Mouse (Mus musculus) liver, adult 2 months (tissue): Measurements from ENCODE around the gene Pithd1. TPM values are rescaled to one million over a fixed set of nuclear protein-coding genes. Genes with fewer than 3 reads are reported as not detected.

Experiments
- DNase-seq: peaks from one replicate; pipeline ENCODE4 v3.0.0-alpha.2; 2011; ENCODE audit warnings: low read depth, low spot score; ENCODE audit errors: extremely low read depth
- H3K27ac ChIP-seq: fragments of 200-500 bp; replicated peaks from 2 replicates; pipeline ENCODE4 v1.5.1; 2012; ENCODE audit warnings: low read depth, mild to moderate bottlenecking, control low read depth, inconsistent platforms, low read length; ENCODE audit not compliant: insufficient read depth
- H3K27me3 ChIP-seq: fragments of 200-500 bp; 2 replicates; pipeline ENCODE4 v1.6.1; 2012; ENCODE audit warnings: mild to moderate bottlenecking, moderate library complexity, low read length, inconsistent platforms; ENCODE audit not compliant: control insufficient read depth, insufficient read depth
- H3K36me3 ChIP-seq: fragments of 200-500 bp; 2 replicates; pipeline ENCODE4 v1.6.1; 2012; ENCODE audit warnings: low read length, inconsistent platforms; ENCODE audit not compliant: control insufficient read depth, insufficient read depth
- H3K4me1 ChIP-seq: fragments of 200-500 bp; 2 replicates; pipeline ENCODE4 v1.6.1; 2011; ENCODE audit warnings: low read length; ENCODE audit not compliant: control insufficient read depth, insufficient read depth
- H3K4me3 ChIP-seq: fragments of 200-500 bp; 2 replicates; pipeline ENCODE4 v1.5.1; 2011; ENCODE audit warnings: low read depth, mild to moderate bottlenecking, control low read depth, low read length, moderate library complexity; ENCODE audit not compliant: insufficient read depth
- H3K79me2 ChIP-seq: fragments of 200-500 bp; 2 replicates; pipeline ENCODE4 v1.6.1; 2012; ENCODE audit warnings: inconsistent platforms, mild to moderate bottlenecking, low read length, moderate library complexity; ENCODE audit not compliant: control insufficient read depth, insufficient read depth
- H3K9ac ChIP-seq: fragments of 200-500 bp; 2 replicates; pipeline ENCODE4 v1.6.1; 2012; ENCODE audit warnings: low read depth, mild to moderate bottlenecking, control low read depth, inconsistent platforms, low read length
- CTCF ChIP-seq: fragments of 200-500 bp; IDR thresholded peaks from 2 replicates; pipeline ENCODE4 v1.5.1; 2011; ENCODE audit warnings: low read depth, low read length, control low read depth
- POLR2A ChIP-seq: fragments of 200-500 bp; IDR thresholded peaks from 2 replicates; pipeline ENCODE4 v1.6.1; 2011; ENCODE audit warnings: low read length, control low read depth; ENCODE audit not compliant: insufficient read depth; ENCODE audit errors: extremely low read depth
- WGBS: fragments of 180-500 bp; shearing (Covaris S2); methylation state at CpG from one replicate; pipeline ENCODE4 v1.1.7; 2018; 5-methylcytosine and 5-hydroxymethylcytosine counted together
- polyA plus RNA-seq: library from polyadenylated mRNA; depleted of rRNA; stranded (reverse); fragments of >200 nt; gene quantifications from 2 replicates; pipeline ENCODE4 v1.2.3, GENCODE M21; 2012; rRNA removed
- total RNA-seq: library from RNA; depleted of rRNA; stranded (reverse); fragments of >200 nt; gene quantifications from 2 replicates; pipeline ENCODE4 v1.2.3, GENCODE M21; 2014; rRNA removed

The Pithd1 gene
- total RNA-seq = 20.3 and 21.0 TPM in 2 replicates
- polyA plus RNA-seq = 28.8 and 41.0 TPM in 2 replicates

DNA sequence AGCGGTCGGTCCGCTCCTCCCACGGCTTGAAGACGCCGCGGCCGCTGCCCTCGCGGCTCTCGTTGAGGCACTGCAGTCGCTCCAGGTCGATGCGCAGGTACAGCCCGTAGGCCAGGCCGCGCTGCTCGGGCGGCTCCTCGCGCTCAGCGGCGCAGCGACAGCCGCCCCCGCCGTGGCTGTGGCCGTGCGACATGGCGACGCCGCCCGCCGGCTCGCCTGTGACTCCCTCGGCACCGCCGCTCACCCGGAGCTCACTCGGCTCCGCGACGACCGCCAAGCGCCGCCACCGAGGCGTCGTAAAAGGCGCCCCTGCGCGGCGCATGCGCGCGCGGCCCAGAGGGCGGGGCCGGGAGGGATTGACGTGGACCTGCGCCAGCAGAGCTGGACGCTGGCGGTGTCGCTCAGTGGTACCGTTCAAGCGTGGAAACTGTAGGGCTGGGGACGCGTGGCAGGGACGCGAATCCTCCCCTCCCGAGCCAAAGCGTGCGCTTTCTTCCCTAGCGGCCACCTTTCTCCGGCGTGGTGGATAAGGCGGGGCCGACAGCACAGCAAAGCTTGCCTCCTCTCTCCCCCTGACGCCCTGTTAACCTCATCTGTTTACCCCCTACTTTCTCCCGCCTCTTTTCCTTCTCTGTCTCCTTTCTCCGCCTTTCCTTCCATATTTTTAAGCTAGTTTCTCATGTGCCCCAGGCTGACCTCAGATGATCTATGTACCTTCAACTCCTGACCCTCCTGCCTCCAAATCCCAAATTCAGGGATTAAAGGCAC lies at the start of gene Pithd1:
TSS of gene Pithd1 (minus strand) at position 322 of the 768 bp plus-strand sequence.
- under 1% methylated on average over 77 of the region's 81 CpGs for WGBS
- no peaks in the 10 kb centered on the region; the same call in 1 of the 2 replicates for H3K36me3 ChIP-seq
- peak; percentile 47; the same call in 1 of the 2 replicates for TF ChIP-seq CTCF
- peak; percentile 85 for TF ChIP-seq POLR2A
- H3K4me1 ChIP-seq = peaks cover 9% of the 10 kb centered on the region
- peak within 1 kb of the TSS; percentile 55 for H3K4me3 ChIP-seq
- no peaks in the 10 kb centered on the region for H3K27me3 ChIP-seq
- peaks cover 8% of the 10 kb centered on the region; the same call in 1 of the 2 replicates for H3K79me2 ChIP-seq
- peak within 1 kb of the TSS; percentile 93 for H3K9ac ChIP-seq
- H3K27ac ChIP-seq = peak within 1 kb of the TSS; percentile 69
- peak; percentile 69 for DNase-seq

DNA sequence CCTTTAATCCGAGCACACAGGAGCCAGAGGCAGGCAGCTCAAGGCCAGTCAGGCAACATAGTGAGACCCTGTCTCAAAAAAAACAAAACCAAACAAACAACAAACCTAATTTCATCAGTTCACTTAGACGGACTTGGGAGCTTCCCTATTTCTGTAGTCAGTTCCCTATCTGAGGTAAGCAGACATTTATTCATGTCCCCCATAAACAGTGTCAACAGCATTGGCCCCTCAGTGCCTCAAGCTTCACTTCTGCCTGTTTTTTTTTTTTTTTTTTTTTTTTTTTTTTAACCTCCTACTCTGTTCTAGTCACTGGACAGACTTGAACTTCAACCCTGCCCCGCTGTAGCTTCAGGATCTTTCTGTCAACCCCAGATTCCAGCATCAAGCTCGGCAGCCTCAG lies 48.0 kb upstream of the Pithd1 start:
- Histone ChIP-seq H3K27me3 (no peaks in the 10 kb centered on the region), H3K4me1 (peaks cover 17% of the 10 kb centered on the region), H3K79me2 (no peaks in the 10 kb centered on the region), H3K36me3 (no peaks in the 10 kb centered on the region), H3K4me3 (no peak overlapping the region), H3K27ac (peak overlapping the region; percentile 71), H3K9ac (no peak overlapping the region)
- WGBS = 59% methylated on average over 4 of the region's 4 CpGs
- peak; percentile 50 for DNase-seq
- TF ChIP-seq CTCF = no peak
- TF ChIP-seq POLR2A = no peak

DNA sequence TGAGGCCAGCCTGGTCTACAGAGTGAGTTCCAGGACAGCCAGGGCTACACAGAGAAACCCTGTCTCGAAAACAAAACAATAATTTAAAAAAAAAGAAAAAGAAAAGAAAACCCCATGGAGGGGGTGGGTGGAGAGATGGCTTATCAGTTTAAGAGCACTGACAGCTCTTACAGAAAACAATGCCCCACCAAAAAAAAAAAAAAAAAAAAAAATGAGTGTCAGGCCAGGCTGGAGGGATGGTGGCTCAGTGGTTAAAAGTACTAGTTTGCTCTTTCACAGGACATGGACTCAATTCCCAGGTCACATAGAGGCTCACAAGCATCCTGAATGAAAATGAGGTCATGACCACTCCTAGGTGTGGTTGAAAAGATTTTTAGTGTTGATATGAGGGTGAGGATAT lies 46.2 kb upstream of the Pithd1 start:
- DNase-seq = no peak
- H3K36me3 ChIP-seq = no peaks in the 10 kb centered on the region
- WGBS = 82% methylated on average over 1 of the region's 1 CpGs
- H3K79me2 ChIP-seq = no peaks in the 10 kb centered on the region
- no peak overlapping the region for H3K9ac ChIP-seq
- no peaks in the 10 kb centered on the region for H3K27me3 ChIP-seq
- H3K4me3 ChIP-seq = no peak overlapping the region
- H3K27ac ChIP-seq = no peak overlapping the region
- peaks cover 17% of the 10 kb centered on the region for H3K4me1 ChIP-seq
- TF ChIP-seq POLR2A = no peak
- TF ChIP-seq CTCF = no peak

DNA sequence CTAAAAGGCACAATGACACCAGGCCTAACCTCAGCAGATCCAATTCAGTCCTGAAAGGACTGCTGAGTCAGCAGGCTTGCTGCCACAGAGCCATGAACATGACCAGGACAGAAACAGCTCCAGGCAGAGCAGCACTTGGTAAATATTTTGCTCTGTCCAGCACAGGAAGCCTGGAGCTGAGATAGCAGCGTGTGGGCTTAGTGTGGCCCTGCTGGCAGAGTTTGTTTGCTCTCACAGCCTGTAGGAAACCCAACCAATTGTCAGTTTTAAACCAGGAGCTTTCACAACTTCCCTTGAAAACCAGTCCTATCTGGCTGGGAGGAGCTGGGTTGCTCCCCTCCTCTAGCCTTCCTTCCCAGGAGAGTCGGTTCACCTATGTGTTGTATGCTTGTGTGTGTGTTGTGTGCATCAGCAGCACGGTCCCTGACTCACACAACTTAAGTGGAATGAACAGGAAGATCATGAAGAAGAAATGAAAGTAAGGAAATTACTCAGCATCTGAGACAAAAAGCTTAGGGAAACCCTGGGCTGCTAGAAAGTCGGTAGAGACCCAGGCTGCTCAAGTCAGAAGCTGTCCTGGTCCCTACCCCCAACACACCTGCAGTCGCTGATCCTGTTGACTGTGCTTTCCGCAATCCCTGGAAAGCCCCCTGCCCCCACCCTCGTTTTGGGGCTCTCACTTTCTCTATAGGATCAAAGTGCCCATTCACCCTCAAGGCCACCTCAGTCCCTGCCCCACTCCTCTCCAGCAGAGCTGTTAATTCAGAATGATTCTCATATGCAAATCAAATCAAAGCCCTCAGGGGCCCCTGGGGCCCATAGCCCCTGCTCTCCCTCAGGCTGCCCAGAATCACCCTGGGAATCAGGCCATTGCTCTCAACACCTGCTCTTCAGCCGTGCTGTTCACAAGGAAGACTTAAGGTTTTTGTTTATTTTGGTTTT lies 44.2 kb upstream of the Pithd1 start:
- Histone ChIP-seq H3K36me3 (no peaks in the 10 kb centered on the region), H3K27ac (peak overlapping the region; percentile 60), H3K9ac (peak overlapping the region; percentile 29; the same call in 1 of the 2 replicates), H3K79me2 (no peaks in the 10 kb centered on the region), H3K4me3 (no peak overlapping the region), H3K27me3 (no peaks in the 10 kb centered on the region), H3K4me1 (peaks cover 17% of the 10 kb centered on the region)
- WGBS = 14% methylated on average over 8 of the region's 8 CpGs
- peak; percentile 90 for DNase-seq
- TF ChIP-seq CTCF (no peak), POLR2A (no peak)

DNA sequence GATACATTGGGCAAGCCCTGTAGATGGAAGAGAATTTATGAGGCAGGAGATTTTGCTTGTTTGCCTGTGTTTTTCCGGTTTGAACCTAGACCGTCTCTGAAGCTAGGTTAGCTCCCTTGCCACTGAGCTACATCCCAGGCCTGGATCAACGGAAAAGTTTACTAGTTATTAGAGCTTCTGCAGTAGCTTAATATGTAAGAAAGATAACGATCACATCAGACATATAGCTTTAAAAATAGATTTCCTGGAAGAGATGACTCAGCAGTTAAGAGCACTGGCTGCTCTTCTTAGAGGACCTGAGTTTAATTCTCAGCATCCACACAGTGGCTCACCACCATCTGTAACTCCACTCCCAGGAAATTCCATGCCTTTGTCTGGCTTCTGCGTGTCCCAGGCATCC lies 41.6 kb upstream of the Pithd1 start:
- H3K9ac ChIP-seq = no peak overlapping the region
- no peak for DNase-seq

More for the DNA sequence above, 41.6 kb upstream of the Pithd1 start:
- H3K36me3 ChIP-seq = no peaks in the 10 kb centered on the region
- no peaks in the 10 kb centered on the region for H3K27me3 ChIP-seq
- no peak overlapping the region for H3K4me3 ChIP-seq
- TF ChIP-seq CTCF (no peak), POLR2A (no peak)
- no peak overlapping the region for H3K27ac ChIP-seq
- WGBS = 86% methylated on average over 5 of the region's 5 CpGs
- H3K79me2 ChIP-seq = no peaks in the 10 kb centered on the region
- H3K4me1 ChIP-seq = peaks cover 4% of the 10 kb centered on the region
